In the genomic region with DNA sequence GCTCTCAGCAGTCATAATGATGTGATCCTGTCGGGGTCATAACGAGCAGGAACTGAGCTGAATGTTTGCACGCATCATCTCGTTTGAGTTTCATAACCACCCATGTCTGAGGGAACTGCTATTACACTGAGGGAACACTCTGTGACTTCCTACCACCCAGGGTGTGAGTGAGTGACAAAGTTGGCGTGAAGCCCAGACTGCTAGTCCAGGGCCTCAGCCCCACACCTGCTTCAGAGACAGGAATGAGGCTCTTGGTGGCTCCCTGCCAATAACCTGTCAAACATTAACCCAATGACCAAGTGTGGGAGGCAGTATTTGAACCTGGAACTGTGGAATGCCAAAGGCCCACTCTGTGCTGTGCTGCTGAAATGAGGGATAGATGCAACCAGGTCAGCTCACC, we compare ENCODE assay signal across 8 mouse cellular contexts.
DNase-seq lines count a peak whose midpoint lies in the region; ATAC-seq and TF ChIP-seq lines count a peak whose summit lies in the region.

No protein-coding gene starts in this region.

- H3K36me3 ChIP-seq in heart, embryonic 11.5 days (ENCODE audit: control insufficient read depth, insufficient read depth, low read length): no peaks in the 10 kb centered on the region
- no peaks in the 10 kb centered on the region for H3K36me3 ChIP-seq in kidney, embryonic 15.5 days
- no peaks in the 10 kb centered on the region for H3K36me3 ChIP-seq in lung, postnatal 0 days (ENCODE audit: insufficient read depth, low read length)

- intact Hi-C loops in gastrocnemius, adult 2 months (cut with DNase I): no loop called here
- intact Hi-C loops in gastrocnemius, postnatal 14 days (cut with DNase I; ENCODE audit: low total_unique reads): no loop called here

- H3K4me2 ChIP-seq in heart, embryonic 11.5 days: no peak overlapping the region
- H3K4me2 ChIP-seq in kidney, embryonic 15.5 days: no peak overlapping the region
- no peak overlapping the region for H3K4me2 ChIP-seq in lung, postnatal 0 days (replicated peaks; ENCODE audit: low read depth, low read length)

- 52% methylated on average over 5 of the region's 5 CpGs for WGBS in heart, embryonic 11.5 days (ENCODE audit: insufficient replicate concordance)
- WGBS in kidney, embryonic 15.5 days: 34% methylated on average over 5 of the region's 5 CpGs
- 9% methylated on average over 5 of the region's 5 CpGs for WGBS in lung, postnatal 0 days

- ATAC-seq in heart, embryonic 11.5 days (replicated peaks; ENCODE audit: insufficient number of reproducible peaks, low FRiP score, low TSS enrichment): peak; percentile 82
- peak; percentile 95 for ATAC-seq in kidney, embryonic 15.5 days (replicated peaks; ENCODE audit: low FRiP score)
- peak; percentile 98 for ATAC-seq in lung, postnatal 0 days

- no peak for TF ChIP-seq CTCF in gastrocnemius, adult 2 months (IDR thresholded peaks at IDR 0.05)
- TF ChIP-seq CTCF in lung, postnatal 0 days (IDR thresholded peaks at IDR 0.05): no peak

- peak; percentile 42 for DNase-seq in gastrocnemius, adult 2 months
- DNase-seq in gastrocnemius, postnatal 14 days: no peak
- peak; percentile 8 for DNase-seq in Muller cell, postnatal 12 days (ENCODE audit: inconsistent ontology term)
- peak; percentile 93 for DNase-seq in lung, postnatal 0 days (ENCODE audit: low spot score)
- no peak for DNase-seq in layer of hippocampus, postnatal 36 days
- DNase-seq in thymus, adult 18-20 months: no peak

- no peaks in the 10 kb centered on the region for H3K4me1 ChIP-seq in heart, embryonic 11.5 days (ENCODE audit: control insufficient read depth, insufficient read depth, low read length)
- no peaks in the 10 kb centered on the region for H3K4me1 ChIP-seq in kidney, embryonic 15.5 days
- peaks cover 2% of the 10 kb centered on the region; the same call in 1 of the 2 replicates for H3K4me1 ChIP-seq in lung, postnatal 0 days (ENCODE audit: insufficient read depth, low read depth, low read length)

- no peak overlapping the region for H3K27ac ChIP-seq in gastrocnemius, adult 2 months
- H3K27ac ChIP-seq in heart, embryonic 11.5 days (ENCODE audit: low read depth, low read length): no peak overlapping the region
- H3K27ac ChIP-seq in kidney, embryonic 15.5 days: no peak overlapping the region
- H3K27ac ChIP-seq in lung, postnatal 0 days (ENCODE audit: low read length): peak overlapping the region; percentile 57; the same call in 1 of the 2 replicates

- no peak overlapping the region for H3K4me3 ChIP-seq in gastrocnemius, adult 2 months
- H3K4me3 ChIP-seq in heart, embryonic 11.5 days (ENCODE audit: low read depth, low read length): no peak overlapping the region
- no peak overlapping the region for H3K4me3 ChIP-seq in kidney, embryonic 15.5 days (replicated peaks)
- no peak overlapping the region for H3K4me3 ChIP-seq in lung, postnatal 0 days (ENCODE audit: low read depth, low read length)

- peak; percentile 94 for TF ChIP-seq EP300 in lung, postnatal 0 days (IDR thresholded peaks at IDR 0.05)

- no peak overlapping the region for H3K9ac ChIP-seq in heart, embryonic 11.5 days (ENCODE audit: low read depth, low read length)
- H3K9ac ChIP-seq in kidney, embryonic 15.5 days: no peak overlapping the region
- no peak overlapping the region for H3K9ac ChIP-seq in lung, postnatal 0 days (replicated peaks; ENCODE audit: low read depth)

- H3K9me3 ChIP-seq in heart, embryonic 11.5 days (replicated peaks; ENCODE audit: control insufficient read depth, low read length): no peaks in the 10 kb centered on the region
- H3K9me3 ChIP-seq in kidney, embryonic 15.5 days (replicated peaks): no peaks in the 10 kb centered on the region
- H3K9me3 ChIP-seq in lung, postnatal 0 days (ENCODE audit: low read length): no peaks in the 10 kb centered on the region

- no peaks in the 10 kb centered on the region for H3K27me3 ChIP-seq in heart, embryonic 11.5 days (ENCODE audit: control insufficient read depth, insufficient read depth, low read length)
- no peaks in the 10 kb centered on the region for H3K27me3 ChIP-seq in kidney, embryonic 15.5 days
- H3K27me3 ChIP-seq in lung, postnatal 0 days (replicated peaks; ENCODE audit: insufficient read depth, low read length): no peaks in the 10 kb centered on the region

Comparison
In these comparisons a context has a peak if more than half of its experiments do, and no peak if none do; other contexts are left out.
1. DNase-seq: peak in gastrocnemius, adult 2 months (single experiment), Muller cell, postnatal 12 days (single experiment) and lung, postnatal 0 days (single experiment); none in gastrocnemius, postnatal 14 days (single experiment), layer of hippocampus, postnatal 36 days (0 of 2) and thymus, adult 18-20 months (0 of 2).
2. Peak in every context shown above with its lines, with median percentiles within 50 percentile points of each other: ATAC-seq.